Mouse (Mus musculus) small intestine, adult 2 months (tissue): ENCODE results near the gene Brca1.

Experiments used
- CTCF ChIP-seq: fragments of 200-500 bp; IDR thresholded peaks from 2 replicates; pipeline ENCODE4 v1.5.1; 2012; ENCODE audit warnings: low read depth, mild to moderate bottlenecking, control low read depth, inconsistent platforms, low read length, moderate library complexity, mixed read lengths; ENCODE audit not compliant: insufficient replicate concordance, insufficient read length; ENCODE audit errors: extremely low read depth
- POLR2A ChIP-seq: fragments of 200-500 bp; IDR thresholded peaks from 2 replicates; pipeline ENCODE4 v1.6.1; 2012; ENCODE audit warnings: low read depth, mild to moderate bottlenecking, control low read depth, inconsistent platforms, low read length, moderate library complexity

DNA sequence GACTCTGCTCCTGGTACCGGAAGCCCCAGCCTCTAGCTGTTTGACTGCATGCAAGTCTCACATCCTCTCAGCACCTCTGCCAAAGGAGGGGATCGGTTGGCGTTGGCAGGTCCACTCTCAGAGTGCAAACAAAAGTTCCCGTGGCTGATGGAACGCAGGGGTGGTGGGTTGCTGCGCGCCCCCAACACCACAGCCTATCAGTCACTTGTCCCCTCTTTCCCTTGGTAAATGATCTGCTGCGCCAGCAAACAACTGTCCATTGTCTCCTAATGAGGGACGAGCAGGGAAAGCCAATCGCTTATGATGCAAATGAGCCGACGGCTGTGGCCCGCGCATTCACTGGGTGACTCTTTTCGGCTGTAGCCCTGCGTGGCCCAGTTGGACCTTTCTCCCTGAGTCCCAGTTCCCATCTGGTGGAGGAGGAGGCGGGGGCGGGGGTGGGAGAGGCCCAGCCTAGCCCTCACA, 72.6 kb downstream of the Brca1 start:
- TF ChIP-seq CTCF (no peak), POLR2A (no peak)
